Mouse (Mus musculus): ENCODE measurements around the gene Gm21870.
"Not testable (repeated sequence)": the region's sequence is repeated elsewhere in the genome, so short reads cannot be mapped to it uniquely, and the experiment has no call there.

The Gm21870 gene

GRCm38 (mm10) chrX:33986716-33987115 is at the start of gene Gm21870:
TSS of gene Gm21870 (minus strand) at chrX:33986816.
- DNase-seq (ENCODE audit: low spot score) = not testable (repeated sequence)

DNA sequence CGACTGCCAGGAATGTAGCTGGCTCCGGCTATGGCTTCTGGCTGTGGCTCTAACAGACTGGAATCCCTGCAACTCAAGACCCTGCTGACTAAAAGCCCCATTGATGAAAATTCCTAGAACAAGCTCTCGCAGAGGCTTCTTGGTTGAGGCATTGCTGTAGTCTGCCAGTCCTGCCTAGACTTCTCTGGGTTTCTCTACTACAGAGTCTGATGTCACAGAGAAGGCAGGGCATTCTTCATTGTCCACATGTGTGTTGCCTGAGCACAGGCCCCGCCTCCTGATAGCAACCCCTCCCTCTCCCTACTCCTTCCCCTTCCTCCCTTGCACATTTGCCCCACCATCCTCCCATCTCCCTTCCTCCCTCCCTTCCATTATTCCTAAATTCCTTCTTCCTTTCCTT is 30.2 kb downstream of the Gm21870 start, which contains the start of gene Btbd35f6:
Btbd35f6 (minus strand) TSS at position 101 of the 400 bp plus-strand sequence.
- DNase-seq (ENCODE audit: low spot score) = not testable (repeated sequence)
